Mouse (Mus musculus) heart, adult 2 months (tissue): ENCODE data around the gene Hhipl1.

Experiments
- CTCF ChIP-seq: fragments of 200-600 bp; IDR thresholded peaks from 2 replicates; pipeline ENCODE4 v1.8.1; 2022; ENCODE audit warnings: antibody characterized with exemption, mild to moderate bottlenecking, moderate library complexity
- EP300 ChIP-seq: fragments of 200-500 bp; IDR thresholded peaks from 2 replicates; pipeline ENCODE4 v1.6.1; 2011; ENCODE audit warnings: low read depth, low read length, control low read depth; ENCODE audit not compliant: insufficient read depth

- TF ChIP-seq EP300, result peak; percentile 90
- TF ChIP-seq CTCF, result no peak; the same call in 1 of the 2 replicates
Observed at GRCm38 (mm10) chr12:108292957-108293356, 13.1 kb upstream of the Hhipl1 start.
